Mouse (Mus musculus): Measurements from ENCODE around the gene 2010106E10Rik. TPM values are rescaled to one million over a fixed set of nuclear protein-coding genes. Genes with fewer than 3 reads are reported as not detected.
A peak's percentile ranks its signal among the peaks of the same experiment; 100 is the strongest.

Gene 2010106E10Rik
- polyA plus RNA-seq (2012; rRNA removed): 15.6 and 39.1 TPM in 2 replicates

DNA sequence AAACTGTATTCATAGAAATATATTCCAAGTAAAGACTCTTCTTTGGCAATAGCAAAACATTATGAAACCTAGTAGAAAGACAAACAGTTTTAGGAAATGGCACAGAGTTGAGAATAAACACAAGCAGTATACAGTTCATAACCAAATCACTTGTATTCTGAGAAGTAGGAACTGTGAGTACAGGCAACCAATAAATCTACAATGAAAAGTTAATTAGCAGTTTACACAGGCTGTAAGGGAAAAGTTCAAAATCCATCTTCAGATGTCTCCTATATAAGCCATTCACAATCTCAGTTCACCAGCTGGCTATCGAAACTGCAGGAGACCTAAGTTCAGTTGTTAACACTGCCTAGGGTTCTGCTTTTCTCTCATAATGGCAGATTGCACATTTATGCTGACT lies at the start of gene 2010106E10Rik:
Gene 2010106E10Rik, plus strand, starts transcription at position 301 of the 400 bp plus-strand sequence.
- no peak within 1 kb of the TSS for H3K4me3 ChIP-seq (ENCODE audit: low read depth, low read length)
- TF ChIP-seq POLR2A (IDR thresholded peaks at IDR 0.05; ENCODE audit: low read depth, low read length) (no peak), CTCF (IDR thresholded peaks at IDR 0.05; ENCODE audit: extremely low read depth, insufficient read length, insufficient replicate concordance, low read depth, low read length) (no peak)

DNA sequence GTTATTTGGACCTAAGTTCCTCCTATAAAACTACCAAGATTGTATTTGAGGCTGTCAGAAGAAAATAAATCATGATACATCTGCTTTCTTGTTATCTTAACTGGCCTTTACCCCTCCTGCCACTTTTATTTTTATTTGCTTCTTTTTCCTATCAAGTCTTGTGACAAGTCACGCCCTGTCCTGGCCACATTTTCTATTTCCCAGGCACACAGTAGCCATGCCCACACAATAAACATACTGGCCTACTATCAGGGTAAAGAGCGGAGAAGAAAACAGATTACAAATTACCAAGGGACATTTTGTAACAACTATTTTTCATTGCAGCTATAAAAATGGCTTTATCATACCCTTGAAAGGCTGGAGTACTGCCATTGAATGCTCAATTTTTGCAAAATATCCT lies 10.6 kb downstream of the 2010106E10Rik start:
- no peak overlapping the region for H3K4me3 ChIP-seq (ENCODE audit: low read depth, low read length)
- TF ChIP-seq POLR2A (IDR thresholded peaks at IDR 0.05; ENCODE audit: low read depth, low read length) (no peak), CTCF (IDR thresholded peaks at IDR 0.05; ENCODE audit: extremely low read depth, insufficient read length, insufficient replicate concordance, low read depth, low read length) (no peak)
- peak overlapping the region; percentile 62 for H3K27ac ChIP-seq (ENCODE audit: insufficient read depth, low read depth, low read length)
- WGBS: 18% methylated on average over 2 of the region's 2 CpGs
- H3K4me1 ChIP-seq (ENCODE audit: control insufficient read depth, insufficient read depth, insufficient read length, low read length): no peaks in the 10 kb centered on the region
- H3K36me3 ChIP-seq (ENCODE audit: control insufficient read depth, insufficient read depth, low read length): no peaks in the 10 kb centered on the region
- no peaks in the 10 kb centered on the region for H3K27me3 ChIP-seq (ENCODE audit: control insufficient read depth, insufficient read depth, low read length)

More for the DNA sequence above, at the start of gene 2010106E10Rik:
- H3K27ac ChIP-seq (ENCODE audit: insufficient read depth, low read depth, low read length): no peak within 1 kb of the TSS
- H3K36me3 ChIP-seq (ENCODE audit: control insufficient read depth, insufficient read depth, low read length): 0 out of 2 replicates have a peak, but pooled peaks cover 4% of the 10 kb centered on the region
- no peaks in the 10 kb centered on the region for H3K4me1 ChIP-seq (ENCODE audit: control insufficient read depth, insufficient read depth, insufficient read length, low read length)
- WGBS: 37% methylated on average over 1 of the region's 1 CpGs
- no peaks in the 10 kb centered on the region for H3K27me3 ChIP-seq (ENCODE audit: control insufficient read depth, insufficient read depth, low read length)

DNA sequence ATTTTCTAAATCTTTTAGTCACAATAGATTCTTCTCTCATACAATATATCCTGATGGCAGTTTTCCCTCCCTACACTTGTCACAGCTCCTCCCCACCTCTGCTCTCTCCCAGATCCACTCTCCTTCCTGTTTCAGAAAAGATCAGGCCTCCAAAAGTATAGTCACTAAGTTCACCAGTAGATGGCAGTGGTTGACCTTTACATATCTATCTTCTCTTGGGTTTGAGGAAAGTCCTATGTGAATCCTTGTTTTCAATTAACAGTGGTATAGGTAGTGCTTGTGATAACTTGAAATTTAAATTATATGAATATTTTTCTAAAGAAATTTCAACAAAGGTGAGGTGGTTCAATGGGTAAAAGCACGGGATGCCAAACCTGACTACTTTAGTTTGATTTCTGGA lies 29.7 kb downstream of the 2010106E10Rik start:
- WGBS: 70% methylated on average over 1 of the region's 1 CpGs

DNA sequence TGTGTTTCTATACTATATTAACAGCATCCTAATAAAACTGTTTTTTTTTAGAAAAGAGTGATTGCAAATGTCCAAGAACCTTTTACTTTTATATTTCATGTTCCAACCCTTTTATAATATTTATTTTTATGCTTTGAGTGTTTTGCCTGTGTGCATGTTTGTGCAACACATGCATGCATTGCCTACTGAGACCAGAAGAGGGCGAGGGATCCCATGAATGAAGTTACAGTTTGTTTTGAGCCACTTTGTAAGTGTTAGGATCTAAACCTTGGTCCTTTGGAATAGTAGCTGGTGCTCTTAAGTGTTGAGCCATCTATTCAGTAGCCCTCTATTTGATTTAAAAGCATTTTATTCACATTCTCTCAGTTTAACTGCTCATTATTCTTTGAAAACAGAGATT lies 48.0 kb downstream of the 2010106E10Rik start:
- no peaks in the 10 kb centered on the region for H3K36me3 ChIP-seq (ENCODE audit: control insufficient read depth, insufficient read depth, low read length)
- no peak for TF ChIP-seq CTCF (IDR thresholded peaks at IDR 0.05; ENCODE audit: extremely low read depth, insufficient read length, insufficient replicate concordance, low read depth, low read length)
- no peak for TF ChIP-seq POLR2A (IDR thresholded peaks at IDR 0.05; ENCODE audit: low read depth, low read length)
- H3K4me3 ChIP-seq (ENCODE audit: low read depth, low read length): no peak overlapping the region
- H3K27me3 ChIP-seq (ENCODE audit: control insufficient read depth, insufficient read depth, low read length): no peaks in the 10 kb centered on the region
- no peak overlapping the region for H3K27ac ChIP-seq (ENCODE audit: insufficient read depth, low read depth, low read length)
- no peaks in the 10 kb centered on the region for H3K4me1 ChIP-seq (ENCODE audit: control insufficient read depth, insufficient read depth, insufficient read length, low read length)
- 54% methylated on average over 1 of the region's 1 CpGs for WGBS

More for the DNA sequence above, 29.7 kb downstream of the 2010106E10Rik start:
- TF ChIP-seq POLR2A (IDR thresholded peaks at IDR 0.05; ENCODE audit: low read depth, low read length) (no peak), CTCF (IDR thresholded peaks at IDR 0.05; ENCODE audit: extremely low read depth, insufficient read length, insufficient replicate concordance, low read depth, low read length) (no peak)
- no peak overlapping the region for H3K4me3 ChIP-seq (ENCODE audit: low read depth, low read length)
- no peaks in the 10 kb centered on the region for H3K27me3 ChIP-seq (ENCODE audit: control insufficient read depth, insufficient read depth, low read length)
- no peak overlapping the region for H3K27ac ChIP-seq (ENCODE audit: insufficient read depth, low read depth, low read length)
- 0 out of 2 replicates have a peak, but pooled peaks cover 2% of the 10 kb centered on the region for H3K36me3 ChIP-seq (ENCODE audit: control insufficient read depth, insufficient read depth, low read length)
- H3K4me1 ChIP-seq (ENCODE audit: control insufficient read depth, insufficient read depth, insufficient read length, low read length): no peaks in the 10 kb centered on the region

DNA sequence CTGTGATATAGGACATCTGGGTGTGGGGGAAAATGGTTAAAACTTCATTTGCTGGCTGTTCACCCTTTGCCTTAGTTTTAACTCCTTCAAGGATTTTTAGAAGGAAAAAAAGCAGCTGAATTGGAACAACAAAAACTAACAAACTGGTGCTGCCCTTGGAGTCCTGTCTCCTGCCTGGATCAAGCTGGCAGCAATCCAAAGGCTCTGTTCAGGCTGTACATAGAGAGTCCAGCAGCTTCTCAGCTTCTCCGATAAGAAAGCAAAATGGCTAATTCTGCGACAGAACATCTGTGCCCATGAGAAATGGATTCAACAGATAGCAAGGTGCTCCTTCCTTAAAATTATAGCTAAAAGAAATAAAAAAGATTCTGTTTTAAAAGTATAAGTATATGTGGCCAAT lies 72.6 kb downstream of the 2010106E10Rik start:
- no peaks in the 10 kb centered on the region for H3K27me3 ChIP-seq (ENCODE audit: control insufficient read depth, insufficient read depth, low read length)
- no peaks in the 10 kb centered on the region for H3K4me1 ChIP-seq (ENCODE audit: control insufficient read depth, insufficient read depth, insufficient read length, low read length)
- no peak for TF ChIP-seq POLR2A (IDR thresholded peaks at IDR 0.05; ENCODE audit: low read depth, low read length)
- TF ChIP-seq CTCF (IDR thresholded peaks at IDR 0.05; ENCODE audit: extremely low read depth, insufficient read length, insufficient replicate concordance, low read depth, low read length): no peak
- H3K36me3 ChIP-seq (ENCODE audit: control insufficient read depth, insufficient read depth, low read length): no peaks in the 10 kb centered on the region
- 72% methylated on average over 2 of the region's 2 CpGs for WGBS
- no peak overlapping the region for H3K4me3 ChIP-seq (ENCODE audit: low read depth, low read length)
- no peak overlapping the region for H3K27ac ChIP-seq (ENCODE audit: insufficient read depth, low read depth, low read length)

DNA sequence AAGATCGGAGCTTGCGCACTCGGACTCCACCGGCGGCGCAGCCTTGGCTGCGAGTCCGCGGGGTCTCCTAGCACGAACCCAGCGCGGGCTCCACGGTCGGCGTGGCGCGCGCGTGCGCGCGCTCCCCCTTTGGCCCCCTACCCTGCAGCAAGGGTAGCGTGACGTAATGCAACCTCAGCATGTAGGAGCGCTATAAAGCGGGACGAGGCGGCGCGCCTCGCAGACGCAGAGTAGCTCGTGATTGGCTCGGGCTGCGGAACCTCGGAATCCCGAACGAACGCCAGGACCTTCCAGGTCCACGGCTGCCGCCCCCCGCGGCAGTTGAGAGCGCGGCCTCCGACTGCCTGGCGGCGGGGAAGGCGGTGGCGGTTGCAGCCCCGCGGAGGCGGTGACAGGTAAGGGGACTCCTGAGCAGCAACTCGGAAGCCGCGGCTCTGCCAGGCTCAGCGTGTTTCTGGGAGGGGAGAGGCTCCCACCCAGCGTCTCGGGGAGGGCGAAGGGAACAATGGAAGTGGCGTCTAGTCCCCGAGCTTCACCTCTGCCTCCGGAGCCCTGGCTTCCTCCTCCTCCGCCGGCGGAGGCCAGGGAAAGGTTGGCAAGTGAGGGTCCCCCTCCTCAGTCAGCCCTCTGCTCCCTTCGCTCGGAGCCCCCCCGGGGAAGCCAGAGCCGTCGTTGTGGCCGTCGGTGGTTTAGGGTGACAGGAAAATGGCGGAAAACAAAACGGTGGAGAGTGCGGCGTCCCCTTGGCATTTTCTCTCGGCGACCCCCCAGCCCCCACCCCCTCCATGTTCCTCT lies 105.6 kb downstream of the 2010106E10Rik start, which contains the start of gene Zfp711:
Gene Zfp711, plus strand, starts transcription at position 16 of the 795 bp plus-strand sequence.
- TF ChIP-seq CTCF (IDR thresholded peaks at IDR 0.05; ENCODE audit: extremely low read depth, insufficient read length, insufficient replicate concordance, low read depth, low read length) (no peak), POLR2A (IDR thresholded peaks at IDR 0.05; ENCODE audit: low read depth, low read length) (no peak)
- Histone ChIP-seq H3K4me1 (ENCODE audit: control insufficient read depth, insufficient read depth, insufficient read length, low read length) (no peaks in the 10 kb centered on the region), H3K36me3 (ENCODE audit: control insufficient read depth, insufficient read depth, low read length) (no peaks in the 10 kb centered on the region), H3K27me3 (ENCODE audit: control insufficient read depth, insufficient read depth, low read length) (no peaks in the 10 kb centered on the region; the same call in 1 of the 2 replicates), H3K4me3 (ENCODE audit: low read depth, low read length) (peak within 1 kb of the TSS; percentile 85), H3K27ac (ENCODE audit: insufficient read depth, low read depth, low read length) (no peak within 1 kb of the TSS)
- 11% methylated on average over 79 of the region's 79 CpGs for WGBS

Measured in small intestine, adult 2 months (tissue).